Mouse (Mus musculus) C2C12 (cell line): ENCODE measurements around the gene Ofd1.

Experiments used
- CEBPB ChIP-seq: IDR thresholded peaks from one replicate; pipeline ENCODE4 v1.6.1; 2011; ENCODE audit warnings: low read depth, mild to moderate bottlenecking, control low read depth, moderate library complexity
- CTCF ChIP-seq: IDR thresholded peaks from one replicate; pipeline ENCODE4 v1.5.1; 2011; ENCODE audit not compliant: control insufficient read depth, insufficient read depth, insufficient read length
- MAX ChIP-seq: IDR thresholded peaks from one replicate; pipeline ENCODE4 v1.6.1; 2011; ENCODE audit warnings: mild to moderate bottlenecking, control low read depth

DNA sequence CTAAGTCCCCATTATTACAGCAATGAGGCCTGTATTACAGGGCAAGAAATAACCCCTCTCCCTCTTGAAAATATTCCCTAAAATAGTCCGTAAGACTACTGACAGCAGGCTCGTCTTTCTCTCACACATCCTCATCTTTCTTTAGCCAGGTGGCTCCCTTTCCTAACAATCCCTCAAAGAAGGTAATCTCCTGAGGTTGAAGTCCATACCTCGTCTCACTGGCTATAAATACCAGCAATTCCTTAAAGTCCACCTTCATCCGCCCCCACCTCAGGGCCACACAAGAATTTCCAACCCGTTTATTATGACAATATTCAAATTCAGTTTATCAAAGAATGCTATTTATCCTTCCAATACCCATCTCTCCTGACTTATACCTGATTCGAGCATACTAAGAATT is 32.1 kb upstream of the Ofd1 start:
- TF ChIP-seq CTCF (no peak), CEBPB (no peak), MAX (no peak)
